Mouse (Mus musculus): ENCODE measurements around the gene Rspry1. TPM values are rescaled to one million over a fixed set of nuclear protein-coding genes. Genes with fewer than 3 reads are reported as not detected.
A peak's percentile ranks its signal among the peaks of the same experiment; 100 is the strongest.

Gene Rspry1
- 10.2 and 11.1 TPM in 2 replicates for polyA plus RNA-seq (2015; fragmentation: Nextera tagmentation; extraction: Ambion mirVana)

GRCm38 (mm10) chr8:94601607-94602385 is at the start of gene Rspry1, which contains the start of gene Fam192a:
Rspry1 (plus strand) TSS chr8:94601937.
Fam192a (minus strand) TSS chr8:94601997.
- Histone ChIP-seq H3K9me3 (ENCODE audit: low read length) (no peaks in the 10 kb centered on the region), H3K4me2 (ENCODE audit: low read depth, low read length) (peak within 1 kb of the TSS; percentile 88), H3K36me3 (replicated peaks; ENCODE audit: insufficient read depth, low read length) (no peaks in the 10 kb centered on the region), H3K4me1 (ENCODE audit: insufficient read depth) (peaks cover 12% of the 10 kb centered on the region; the same call in 1 of the 2 replicates), H3K9ac (replicated peaks) (peak within 1 kb of the TSS; percentile 98), H3K4me3 (ENCODE audit: low read depth, low read length) (peak within 1 kb of the TSS; percentile 98), H3K27ac (ENCODE audit: low read depth) (peak within 1 kb of the TSS; percentile 95), H3K27me3 (ENCODE audit: insufficient read depth, low read length) (no peaks in the 10 kb centered on the region)
- 0% methylated on average over 55 of the region's 55 CpGs for WGBS (ENCODE audit: insufficient replicate concordance)
- DNase-seq (peak; percentile 99), ATAC-seq (peak; percentile 99)
- TF ChIP-seq CTCF (IDR thresholded peaks at IDR 0.05; ENCODE audit: low read depth) (no peak), EP300 (IDR thresholded peaks at IDR 0.05; ENCODE audit: low read depth) (peak; percentile 56; the same call in 1 of the 2 replicates)

GRCm38 (mm10) chr8:94552696-94553095 is 49.0 kb upstream of the Rspry1 start:
- H3K27me3 ChIP-seq (ENCODE audit: insufficient read depth, low read length) = no peaks in the 10 kb centered on the region
- no peak overlapping the region for H3K4me2 ChIP-seq (ENCODE audit: low read depth, low read length)
- no peak overlapping the region for H3K9ac ChIP-seq (replicated peaks)
- H3K36me3 ChIP-seq (replicated peaks; ENCODE audit: insufficient read depth, low read length) = no peaks in the 10 kb centered on the region
- H3K9me3 ChIP-seq (ENCODE audit: low read length) = no peaks in the 10 kb centered on the region
- peaks cover 5% of the 10 kb centered on the region; the same call in 1 of the 2 replicates for H3K4me1 ChIP-seq (ENCODE audit: insufficient read depth)
- no peak for TF ChIP-seq EP300 (IDR thresholded peaks at IDR 0.05; ENCODE audit: low read depth)
- no peak for TF ChIP-seq CTCF (IDR thresholded peaks at IDR 0.05; ENCODE audit: low read depth)
- 64% methylated on average over 2 of the region's 2 CpGs for WGBS (ENCODE audit: insufficient replicate concordance)
- no peak overlapping the region for H3K27ac ChIP-seq (ENCODE audit: low read depth)
- DNase-seq = no peak
- ATAC-seq = no peak
- H3K4me3 ChIP-seq (ENCODE audit: low read depth, low read length) = no peak overlapping the region

GRCm38 (mm10) chr8:94557281-94557680 is 44.5 kb upstream of the Rspry1 start:
- Histone ChIP-seq H3K4me3 (ENCODE audit: low read depth, low read length) (no peak overlapping the region), H3K36me3 (replicated peaks; ENCODE audit: insufficient read depth, low read length) (no peaks in the 10 kb centered on the region), H3K4me1 (ENCODE audit: insufficient read depth) (no peaks in the 10 kb centered on the region), H3K9ac (replicated peaks) (no peak overlapping the region), H3K27me3 (ENCODE audit: insufficient read depth, low read length) (no peaks in the 10 kb centered on the region), H3K4me2 (ENCODE audit: low read depth, low read length) (no peak overlapping the region), H3K9me3 (ENCODE audit: low read length) (no peaks in the 10 kb centered on the region), H3K27ac (ENCODE audit: low read depth) (no peak overlapping the region)
- 77% methylated on average over 3 of the region's 3 CpGs for WGBS (ENCODE audit: insufficient replicate concordance)
- DNase-seq = no peak
- TF ChIP-seq EP300 (IDR thresholded peaks at IDR 0.05; ENCODE audit: low read depth) = no peak
- TF ChIP-seq CTCF (IDR thresholded peaks at IDR 0.05; ENCODE audit: low read depth) = no peak
- ATAC-seq = no peak

- DNase-seq = no peak
- Histone ChIP-seq H3K4me2 (ENCODE audit: low read depth, low read length) (no peak overlapping the region), H3K27ac (ENCODE audit: low read depth) (no peak overlapping the region), H3K36me3 (replicated peaks; ENCODE audit: insufficient read depth, low read length) (no peaks in the 10 kb centered on the region; the same call in 1 of the 2 replicates), H3K4me3 (ENCODE audit: low read depth, low read length) (no peak overlapping the region), H3K9ac (replicated peaks) (no peak overlapping the region), H3K9me3 (ENCODE audit: low read length) (no peaks in the 10 kb centered on the region), H3K27me3 (ENCODE audit: insufficient read depth, low read length) (no peaks in the 10 kb centered on the region), H3K4me1 (ENCODE audit: insufficient read depth) (no peaks in the 10 kb centered on the region)
- TF ChIP-seq CTCF (IDR thresholded peaks at IDR 0.05; ENCODE audit: low read depth) (no peak), EP300 (IDR thresholded peaks at IDR 0.05; ENCODE audit: low read depth) (no peak)
- no peak for ATAC-seq
- 74% methylated on average over 5 of the region's 5 CpGs for WGBS (ENCODE audit: insufficient replicate concordance)
These were observed 40.5 kb upstream of the Rspry1 start for GRCm38 (mm10) chr8:94561256-94561655.

- Histone ChIP-seq H3K36me3 (replicated peaks; ENCODE audit: insufficient read depth, low read length) (no peaks in the 10 kb centered on the region; the same call in 1 of the 2 replicates), H3K27ac (ENCODE audit: low read depth) (no peak overlapping the region), H3K9ac (replicated peaks) (no peak overlapping the region), H3K27me3 (ENCODE audit: insufficient read depth, low read length) (no peaks in the 10 kb centered on the region), H3K9me3 (ENCODE audit: low read length) (no peaks in the 10 kb centered on the region), H3K4me1 (ENCODE audit: insufficient read depth) (no peaks in the 10 kb centered on the region), H3K4me2 (ENCODE audit: low read depth, low read length) (no peak overlapping the region), H3K4me3 (ENCODE audit: low read depth, low read length) (no peak overlapping the region)
- DNase-seq (no peak), ATAC-seq (no peak)
- TF ChIP-seq EP300 (IDR thresholded peaks at IDR 0.05; ENCODE audit: low read depth) = no peak
- no peak for TF ChIP-seq CTCF (IDR thresholded peaks at IDR 0.05; ENCODE audit: low read depth)
These were observed 37.3 kb upstream of the Rspry1 start for GRCm38 (mm10) chr8:94564421-94564820.

- ATAC-seq = no peak
- 75% methylated on average over 6 of the region's 6 CpGs for WGBS (ENCODE audit: insufficient replicate concordance)
- no peak overlapping the region for H3K27ac ChIP-seq (ENCODE audit: low read depth)
These were observed 35.7 kb upstream of the Rspry1 start for GRCm38 (mm10) chr8:94566033-94566432.

More at GRCm38 (mm10) chr8:94566033-94566432, 35.7 kb upstream of the Rspry1 start:
- H3K9ac ChIP-seq (replicated peaks) = no peak overlapping the region
- no peaks in the 10 kb centered on the region; the same call in 1 of the 2 replicates for H3K36me3 ChIP-seq (replicated peaks; ENCODE audit: insufficient read depth, low read length)
- no peak overlapping the region for H3K4me2 ChIP-seq (ENCODE audit: low read depth, low read length)
- H3K4me1 ChIP-seq (ENCODE audit: insufficient read depth) = no peaks in the 10 kb centered on the region
- TF ChIP-seq EP300 (IDR thresholded peaks at IDR 0.05; ENCODE audit: low read depth) (no peak), CTCF (IDR thresholded peaks at IDR 0.05; ENCODE audit: low read depth) (no peak)
- H3K9me3 ChIP-seq (ENCODE audit: low read length) = no peaks in the 10 kb centered on the region
- DNase-seq = no peak
- H3K27me3 ChIP-seq (ENCODE audit: insufficient read depth, low read length) = no peaks in the 10 kb centered on the region
- no peak overlapping the region for H3K4me3 ChIP-seq (ENCODE audit: low read depth, low read length)

Data from liver, postnatal 0 days (tissue).